Mouse (Mus musculus): ENCODE results near the gene Zfp954.
"Not testable (repeated sequence)": the region's sequence is repeated elsewhere in the genome, so short reads cannot be mapped to it uniquely, and the experiment has no call there.

Zfp954 gene

GRCm38 (mm10) chr7:7120921-7121601 is at the start of gene Zfp954:
Gene Zfp954 (minus strand): TSS chr7:7121488.
- peak; percentile 64 to 77 for DNase-seq (ENCODE audit: low spot score in 2 of 2)

GRCm38 (mm10) chr7:7145991-7146608 is 24.8 kb upstream of the Zfp954 start:
- no peak for DNase-seq (ENCODE audit: low spot score in 2 of 2)

GRCm38 (mm10) chr7:7144215-7144614 is 22.9 kb upstream of the Zfp954 start:
- no peak for DNase-seq (ENCODE audit: low spot score in 2 of 2)

- peak; percentile 42 to 45 for DNase-seq (ENCODE audit: low spot score in 2 of 2)
Measured at GRCm38 (mm10) chr7:7136379-7136866, 15.1 kb upstream of the Zfp954 start, which contains the start of gene Zfp773. Gene Zfp773 (minus strand): TSS chr7:7136755.

- DNase-seq (ENCODE audit: low spot score in 2 of 2) = no peak
Measured at GRCm38 (mm10) chr7:7132751-7133150, 11.5 kb upstream of the Zfp954 start.

- not testable (repeated sequence) for DNase-seq (ENCODE audit: low spot score in 2 of 2)
Measured at GRCm38 (mm10) chr7:7130491-7131124, 9.3 kb upstream of the Zfp954 start.

- no peak for DNase-seq (ENCODE audit: low spot score in 2 of 2)
Measured at GRCm38 (mm10) chr7:7121602-7121980, 303 bp upstream of the Zfp954 start.

GRCm38 (mm10) chr7:7118441-7118840 is 2.8 kb downstream of the Zfp954 start:
- no peak for DNase-seq (ENCODE audit: low spot score in 2 of 2)

- no peak for DNase-seq (ENCODE audit: low spot score in 2 of 2)
Measured at GRCm38 (mm10) chr7:7108501-7108900, 12.8 kb downstream of the Zfp954 start.
